Mouse (Mus musculus) CH12.LX (cell line): ENCODE data around the gene Il12rb1. TPM values are rescaled to one million over a fixed set of nuclear protein-coding genes. Genes with fewer than 3 reads are reported as not detected.
A peak's percentile ranks its signal among the peaks of the same experiment; 100 is the strongest.

Source experiments
- DNase-seq: peaks from one replicate; pipeline ENCODE4 v3.0.0-alpha.2; 2013; ENCODE audit errors: extremely low read depth
- H3K27ac ChIP-seq: 2 replicates; pipeline ENCODE4 v1.5.1; 2012; ENCODE audit warnings: low read depth, mild to moderate bottlenecking, control low read depth, moderate library complexity; ENCODE audit not compliant: insufficient read depth
- H3K27me3 ChIP-seq: replicated peaks from 2 replicates; pipeline ENCODE3; 2012; ENCODE audit warnings: inconsistent platforms
- H3K36me3 ChIP-seq, 2 experiments: replicated peaks in 1 of 2; 2 replicates each; pipeline versions ENCODE3 to v1.6.1; 2012; ENCODE audit warnings: inconsistent platforms in 1 of 2, low read length in 1 of 2, mild to moderate bottlenecking in 1 of 2, mixed read lengths in 1 of 2, moderate library complexity in 1 of 2; ENCODE audit not compliant: control insufficient read depth in 1 of 2, insufficient read depth in 1 of 2
- H3K4me1 ChIP-seq, 2 experiments: 2 replicates each; pipeline ENCODE4 v1.6.1; 2012; ENCODE audit warnings: inconsistent platforms in 1 of 2, moderate library complexity in 1 of 2; ENCODE audit not compliant: insufficient read depth in 2 of 2, control insufficient read depth in 1 of 2
- H3K4me2 ChIP-seq: 2 replicates; pipeline ENCODE4 v1.6.1; 2012; ENCODE audit warnings: low read depth, mild to moderate bottlenecking, control low read depth; ENCODE audit not compliant: poor library complexity, insufficient read depth, severe bottlenecking
- H3K4me3 ChIP-seq, 3 experiments: fragments of 150-350 bp in 1 of 3; sonication (generic) in 1 of 3; replicated peaks in 1 of 3; 2 replicates each; pipeline versions ENCODE3 to v1.5.1; 2011 to 2012; ENCODE audit warnings: low read depth in 2 of 3, low read length in 2 of 3, mild to moderate bottlenecking in 2 of 3, moderate library complexity in 2 of 3, control low read depth in 1 of 3, improper control_type of control experiment in 1 of 3, inconsistent platforms in 1 of 3, mixed read lengths in 1 of 3; ENCODE audit not compliant: poor library complexity in 1 of 3
- H3K79me2 ChIP-seq: replicated peaks from 2 replicates; pipeline ENCODE4 v1.6.1; 2012; ENCODE audit warnings: mild to moderate bottlenecking, moderate library complexity; ENCODE audit not compliant: control insufficient read depth, poor library complexity, insufficient read depth, severe bottlenecking; ENCODE audit errors: extremely low read depth
- H3K9ac ChIP-seq: 2 replicates; pipeline ENCODE4 v1.6.1; 2012; ENCODE audit warnings: low read depth, mild to moderate bottlenecking, control low read depth, moderate library complexity; ENCODE audit not compliant: insufficient read depth
- H3K9me3 ChIP-seq: replicated peaks from 2 replicates; pipeline ENCODE3; 2012; ENCODE audit warnings: low read length, inconsistent platforms, mixed read lengths
- BHLHE40 ChIP-seq: IDR thresholded peaks from 2 replicates; pipeline ENCODE4 v1.6.1; 2011; ENCODE audit warnings: mild to moderate bottlenecking, low read depth, low read length, improper control_type of control experiment
- CTCF ChIP-seq, 2 experiments: IDR thresholded peaks in 1 of 2; conservative IDR thresholded peaks in 1 of 2; 2 replicates each; pipeline ENCODE4 v1.5.1; 2011 to 2012; ENCODE audit warnings: low read depth in 2 of 2, low read length in 2 of 2, improper control_type of control experiment in 1 of 2, inconsistent platforms in 1 of 2, mild to moderate bottlenecking in 1 of 2, moderate library complexity in 1 of 2
- ELF1 ChIP-seq: IDR thresholded peaks from 2 replicates; pipeline ENCODE4 v1.6.1; 2014; ENCODE audit warnings: low read depth, mild to moderate bottlenecking, inconsistent platforms, low read length, improper control_type of control experiment
- EP300 ChIP-seq: IDR thresholded peaks from 2 replicates; pipeline ENCODE4 v1.6.1; 2011; ENCODE audit warnings: low read length, improper control_type of control experiment
- ETS1 ChIP-seq: conservative IDR thresholded peaks from 2 replicates; pipeline ENCODE4 v1.6.1; 2012; ENCODE audit warnings: low read depth, mild to moderate bottlenecking, inconsistent platforms, low read length, improper control_type of control experiment, moderate library complexity
- GABPA ChIP-seq: IDR thresholded peaks from 2 replicates; pipeline ENCODE4 v1.6.1; 2012; ENCODE audit warnings: low read depth, low read length, improper control_type of control experiment, inconsistent platforms; ENCODE audit not compliant: insufficient replicate concordance
- IRF4 ChIP-seq: IDR thresholded peaks from 2 replicates; pipeline ENCODE4 v1.6.1; 2014; ENCODE audit warnings: low read depth, mild to moderate bottlenecking, inconsistent platforms, low read length, improper control_type of control experiment
- JUN ChIP-seq: IDR thresholded peaks from 2 replicates; pipeline ENCODE4 v1.6.1; 2011; ENCODE audit warnings: low read depth, mild to moderate bottlenecking, low read length, improper control_type of control experiment, moderate library complexity; ENCODE audit not compliant: insufficient read depth
- MAFK ChIP-seq: IDR thresholded peaks from 2 replicates; pipeline ENCODE4 v1.6.1; 2011; ENCODE audit warnings: low read length, improper control_type of control experiment; ENCODE audit not compliant: insufficient replicate concordance
- MAX ChIP-seq: IDR thresholded peaks from 2 replicates; pipeline ENCODE4 v1.6.1; 2011; ENCODE audit warnings: low read length, improper control_type of control experiment
- MAZ ChIP-seq: IDR thresholded peaks from 2 replicates; pipeline ENCODE4 v1.6.1; 2012; ENCODE audit warnings: low read depth, mild to moderate bottlenecking, inconsistent platforms, low read length, improper control_type of control experiment, moderate library complexity
- NELFE ChIP-seq: IDR thresholded peaks from 2 replicates; pipeline ENCODE4 v1.6.1; 2011; ENCODE audit warnings: low read depth, low read length, improper control_type of control experiment
- NRF1 ChIP-seq: IDR thresholded peaks from 2 replicates; pipeline ENCODE4 v1.6.1; 2014; ENCODE audit warnings: low read depth, mild to moderate bottlenecking, inconsistent platforms, low read length, improper control_type of control experiment, moderate library complexity
- POLR2A ChIP-seq: IDR thresholded peaks from 2 replicates; pipeline ENCODE4 v1.6.1; 2011; ENCODE audit warnings: low read depth, mild to moderate bottlenecking, improper control_type of control experiment, low read length
- RAD21 ChIP-seq: IDR thresholded peaks from 2 replicates; pipeline ENCODE4 v1.6.1; 2011; ENCODE audit warnings: low read depth, mild to moderate bottlenecking, low read length, improper control_type of control experiment, moderate library complexity
- RCOR1 ChIP-seq: conservative IDR thresholded peaks from 2 replicates; pipeline ENCODE4 v1.6.1; 2012; ENCODE audit warnings: low read depth, mild to moderate bottlenecking, inconsistent platforms, low read length, improper control_type of control experiment
- SIN3A ChIP-seq: IDR thresholded peaks from 2 replicates; pipeline ENCODE4 v1.6.1; 2012; ENCODE audit warnings: low read length, improper control_type of control experiment, inconsistent platforms
- SMC3 ChIP-seq: IDR thresholded peaks from 2 replicates; pipeline ENCODE4 v1.6.1; 2011; ENCODE audit warnings: low read depth, low read length, improper control_type of control experiment
- TBP ChIP-seq: conservative IDR thresholded peaks from 2 replicates; pipeline ENCODE4 v1.6.1; 2011; ENCODE audit warnings: low read depth, low read length, improper control_type of control experiment
- USF2 ChIP-seq: conservative IDR thresholded peaks from 2 replicates; pipeline ENCODE4 v1.6.1; 2011; ENCODE audit warnings: low read depth, low read length, improper control_type of control experiment
- ZC3H11A ChIP-seq: IDR thresholded peaks from 2 replicates; pipeline ENCODE4 v1.6.1; 2012; ENCODE audit warnings: low read depth, mild to moderate bottlenecking, inconsistent platforms, low read length, improper control_type of control experiment
- ZKSCAN1 ChIP-seq: IDR thresholded peaks from 2 replicates; pipeline ENCODE4 v1.6.1; 2012; ENCODE audit warnings: low read depth, inconsistent platforms, low read length, improper control_type of control experiment, borderline replicate concordance
- ZMIZ1 ChIP-seq: IDR thresholded peaks from 2 replicates; pipeline ENCODE4 v1.6.1; 2012; ENCODE audit warnings: low read depth, mild to moderate bottlenecking, inconsistent platforms, low read length, improper control_type of control experiment
- ZNF384 ChIP-seq: IDR thresholded peaks from 2 replicates; pipeline ENCODE4 v1.6.1; 2012; ENCODE audit warnings: low read depth, low read length, improper control_type of control experiment, inconsistent platforms
- dilution Hi-C: fragments of 300-500 bp; cut with MboI; formaldehyde crosslinking; loops from 2 replicates; pipeline ENCODE4 v1.14.3; 2020; ENCODE audit warnings: low sequenced_read_pairs; ENCODE audit not compliant: extremely low pct_unique_long_range_greater_than_20kb, extremely low pct_ligation_motif_present
- in situ Hi-C: fragments of 300-500 bp; cut with MboI; formaldehyde crosslinking; loops from 3 replicates; pipeline ENCODE4 v1.14.3; 2019; ENCODE audit warnings: low sequenced_read_pairs, low pct_ligation_motif_present, low pct_unique_long_range_greater_than_20kb, mixed read lengths
- polyA plus RNA-seq: library from polyadenylated mRNA; unstranded; fragments of >175 nt; gene quantifications from 2 replicates; pipeline ENCODE4 v1.2.1, GENCODE M21; 2012; ENCODE audit warnings: low read depth; ENCODE audit not compliant: insufficient read length
- total RNA-seq, 2 experiments: library from RNA; depleted of rRNA; stranded (reverse); fragments of 300-350 nt in 1 of 2; fragments of >200 nt in 1 of 2; gene quantifications; 2 replicates each; pipeline ENCODE4 v1.2.3; 2012 to 2014

The Il12rb1 gene
- total and polyA plus RNA-seq, 3 experiments = 4.5 to 23.2 (median 12.5) TPM

DNA sequence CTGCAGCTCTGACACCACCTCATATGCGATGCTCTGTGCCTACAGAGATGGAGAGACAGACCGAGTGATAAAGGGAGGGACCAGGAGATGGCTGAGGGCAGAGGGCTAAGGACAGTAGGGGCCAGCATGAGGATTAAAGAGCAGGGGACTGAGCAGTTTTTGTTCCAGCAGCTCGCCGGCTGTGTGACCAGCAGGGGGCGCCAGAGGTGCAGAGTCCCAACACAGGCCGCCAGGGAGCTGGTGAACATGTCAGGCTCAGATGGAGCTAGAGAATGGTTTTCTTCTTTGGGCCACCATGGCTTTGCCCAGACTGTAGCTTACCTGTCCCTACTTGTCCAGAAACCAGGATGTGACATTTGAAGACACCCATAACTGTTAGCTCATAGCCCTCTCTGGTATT, 36.3 kb downstream of the Il12rb1 start:
- H3K9ac ChIP-seq = no peak overlapping the region
- TF ChIP-seq NRF1 (0 out of 2 replicates have a peak, but pooled peaks have one; percentile 20), NELFE (no peak), JUN (no peak), MAZ (no peak), RAD21 (peak; percentile 84), ZC3H11A (peak; percentile 84), SMC3 (peak; percentile 96), SIN3A (0 out of 2 replicates have a peak, but pooled peaks have one; percentile 23), CTCF (conservative IDR thresholded peaks at IDR 0.05 in 1 of 2, IDR thresholded peaks at IDR 0.05 in 1 of 2; ENCODE audit: low read depth in 2 of 2, low read length in 2 of 2) (peak; percentile 59 to 97; a peak in 3 of 4 replicates)
- no peaks in the 10 kb centered on the region for H3K36me3 ChIP-seq
- peaks cover 0 to 23% of the 10 kb centered on the region in 2 experiments; a peak in 2 of 4 replicates for H3K4me1 ChIP-seq
- H3K79me2 ChIP-seq = no peaks in the 10 kb centered on the region
- H3K4me3 ChIP-seq = no peak overlapping the region
- peak; percentile 85 for DNase-seq
- no peak overlapping the region for H3K27ac ChIP-seq
- in situ Hi-C loops = loop anchor here (5.0 to 10.0 kb wide), 2 partner anchors 82 to 130 kb away; partner anchors contain the start of genes Gm3336 and Mpv17l2
- no peak overlapping the region for H3K4me2 ChIP-seq
- dilution Hi-C loops = no loop called here
- H3K27me3 ChIP-seq = peaks cover 61% of the 10 kb centered on the region
- no peaks in the 10 kb centered on the region for H3K9me3 ChIP-seq

DNA sequence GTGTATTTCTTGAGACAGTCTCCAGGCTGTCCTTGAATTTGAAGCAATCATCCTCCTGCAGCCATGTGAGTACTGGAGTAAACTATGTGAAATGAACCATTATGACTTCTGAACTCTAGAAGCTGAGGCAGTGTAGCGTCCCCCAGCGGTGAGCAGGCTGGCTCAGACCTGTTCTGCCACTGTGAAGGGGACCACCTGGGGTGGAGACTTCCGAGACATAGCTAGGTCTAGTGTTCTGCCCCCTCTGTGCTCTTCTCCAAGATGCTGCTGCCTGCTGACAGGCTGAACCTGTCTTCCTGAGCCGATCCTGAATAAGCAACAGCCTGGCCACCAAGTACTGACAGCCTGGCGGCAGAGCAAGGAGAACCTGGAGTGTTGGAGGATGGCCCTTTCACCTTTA, 36.9 kb downstream of the Il12rb1 start:
- TF ChIP-seq IRF4 = no peak
- TF ChIP-seq SIN3A = no peak
- TF ChIP-seq ETS1 = no peak
- TF ChIP-seq USF2 = no peak
- no peak for TF ChIP-seq POLR2A
- TF ChIP-seq MAX = no peak
- TF ChIP-seq NRF1 = no peak
- TF ChIP-seq BHLHE40 = no peak
- TF ChIP-seq ELF1 = no peak
- no peak for TF ChIP-seq ZKSCAN1
- TF ChIP-seq RCOR1 = no peak
- no peak for TF ChIP-seq MAFK
- TF ChIP-seq ZNF384 = no peak
- TF ChIP-seq ZMIZ1 = no peak
- no peak for TF ChIP-seq TBP
- no peak for TF ChIP-seq NELFE
- no peak for TF ChIP-seq GABPA
- no peak for TF ChIP-seq JUN
- no peak for TF ChIP-seq ZC3H11A
- TF ChIP-seq EP300 = no peak
- Histone ChIP-seq H3K4me1 (peaks cover 0 to 21% of the 10 kb centered on the region in 2 experiments; a peak in 2 of 4 replicates), H3K36me3 (no peaks in the 10 kb centered on the region), H3K27ac (no peak overlapping the region), H3K9me3 (no peaks in the 10 kb centered on the region), H3K9ac (no peak overlapping the region), H3K27me3 (peaks cover 67% of the 10 kb centered on the region), H3K79me2 (no peaks in the 10 kb centered on the region), H3K4me2 (no peak overlapping the region), H3K4me3 (no peak overlapping the region)
- dilution Hi-C loops = no loop called here
- in situ Hi-C loops = loop anchor here (10.0 kb wide), 1 partner anchor 130 kb away; the partner anchor contains the start of gene Gm3336
- DNase-seq = no peak
